Mouse (Mus musculus) lung, postnatal 14 days (tissue): Measurements from ENCODE around the gene Mtmr3.
A peak's percentile ranks its signal among the peaks of the same experiment; 100 is the strongest.

Source experiments
- DNase-seq: peaks from one replicate; pipeline ENCODE4 v3.0.0; 2021

The Mtmr3 gene

GRCm38 (mm10) chr11:4594608-4595500 is at the start of gene Mtmr3:
Gene Mtmr3 (minus strand): TSS chr11:4594863.
- DNase-seq: peak; percentile 98

GRCm38 (mm10) chr11:4643722-4644121 is 49.1 kb upstream of the Mtmr3 start:
- DNase-seq: no peak

GRCm38 (mm10) chr11:4641185-4641584 is 46.5 kb upstream of the Mtmr3 start:
- DNase-seq: peak; percentile 65

GRCm38 (mm10) chr11:4638261-4638660 is 43.6 kb upstream of the Mtmr3 start:
- no peak for DNase-seq

GRCm38 (mm10) chr11:4637534-4638234 is 43.0 kb upstream of the Mtmr3 start, which contains the start of gene Ascc2:
Gene Ascc2 (plus strand): TSS chr11:4637747.
- DNase-seq: peak; percentile 98

DNA sequence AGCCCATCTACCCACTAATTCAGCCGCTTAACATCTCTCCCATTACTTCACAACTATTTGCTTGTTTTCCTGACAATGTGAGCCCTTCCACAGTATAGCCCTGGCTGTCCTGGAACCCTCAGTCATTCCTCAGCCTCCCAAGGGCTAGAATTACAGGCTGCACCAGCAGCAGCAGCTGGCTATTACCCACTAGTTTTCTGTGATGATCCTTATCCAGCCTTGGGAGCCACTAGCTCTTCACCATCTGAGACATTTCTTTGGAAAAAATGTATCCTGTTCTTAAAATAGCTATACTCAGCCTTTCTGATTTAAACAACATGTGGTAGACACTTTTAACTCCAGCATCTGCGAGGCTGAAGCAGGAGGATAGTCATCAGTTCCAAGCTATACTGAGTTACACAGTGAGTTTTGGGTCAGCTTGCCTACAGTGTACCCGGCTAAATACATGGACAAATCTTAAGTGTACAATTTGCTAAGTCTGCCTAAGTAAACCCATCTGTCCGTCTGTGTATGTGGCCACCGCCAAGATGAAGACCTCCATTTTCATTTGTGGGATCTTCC is 42.2 kb upstream of the Mtmr3 start:
- no peak for DNase-seq

DNA sequence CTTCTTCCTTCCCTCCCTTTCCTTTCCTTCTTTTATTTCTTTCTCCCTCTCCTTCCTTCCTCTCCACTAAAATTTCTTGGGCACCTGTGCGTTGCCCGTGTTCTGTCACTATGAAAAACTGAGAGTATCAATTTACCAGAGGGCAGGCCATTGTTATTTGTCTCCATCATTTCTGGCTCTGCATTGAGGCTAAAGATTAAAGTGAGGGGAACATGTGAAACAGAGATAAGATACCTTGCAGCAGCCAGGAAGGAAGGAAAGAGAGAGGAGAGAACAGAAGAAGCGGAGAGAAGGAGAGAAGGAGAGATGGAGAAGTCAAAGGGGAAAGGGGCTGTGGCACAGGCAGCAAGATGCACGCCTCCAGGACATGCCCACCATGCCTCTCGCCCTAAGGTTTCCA is 39.7 kb upstream of the Mtmr3 start:
- DNase-seq: no peak

DNA sequence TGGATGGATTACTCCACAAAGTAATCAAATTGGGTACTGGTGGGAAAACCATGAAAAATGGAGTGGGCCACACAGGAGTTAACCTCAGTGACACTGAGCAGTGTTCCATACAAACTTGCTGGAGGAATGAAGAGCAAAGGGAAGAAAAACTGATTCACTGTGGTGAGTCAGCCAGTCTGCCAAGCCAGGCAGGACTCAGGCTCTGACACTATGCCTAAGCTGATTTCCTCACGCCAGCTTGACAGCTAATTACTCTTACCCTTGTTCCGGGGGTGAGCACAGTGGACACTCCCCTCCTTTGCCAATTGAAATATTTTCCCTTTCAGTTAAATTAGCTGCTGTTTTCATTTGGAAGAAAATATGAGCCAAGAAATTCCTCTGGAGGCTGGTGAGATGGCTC is 38.8 kb upstream of the Mtmr3 start:
- DNase-seq: no peak

DNA sequence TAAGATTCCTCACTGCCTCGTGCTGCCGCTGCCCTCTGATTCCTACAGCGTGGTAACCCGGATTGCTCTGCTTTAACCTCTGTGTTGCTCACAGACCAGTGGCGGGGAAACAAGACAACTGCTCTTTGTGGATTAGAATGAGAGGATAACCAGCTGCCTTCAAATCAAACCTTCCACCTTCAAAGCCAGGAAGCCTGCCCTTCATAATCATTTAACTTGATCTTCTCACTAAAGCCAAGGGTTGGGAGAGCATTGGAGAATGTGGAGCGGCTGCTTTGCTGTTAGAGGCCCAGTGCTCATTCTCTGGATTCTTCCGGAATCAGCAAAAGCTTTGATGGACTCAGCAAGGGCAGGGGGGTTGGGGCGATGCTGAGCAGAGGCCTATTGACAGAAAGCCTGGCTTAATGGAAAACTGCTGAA is 35.2 kb upstream of the Mtmr3 start:
- DNase-seq: peak; percentile 37

DNA sequence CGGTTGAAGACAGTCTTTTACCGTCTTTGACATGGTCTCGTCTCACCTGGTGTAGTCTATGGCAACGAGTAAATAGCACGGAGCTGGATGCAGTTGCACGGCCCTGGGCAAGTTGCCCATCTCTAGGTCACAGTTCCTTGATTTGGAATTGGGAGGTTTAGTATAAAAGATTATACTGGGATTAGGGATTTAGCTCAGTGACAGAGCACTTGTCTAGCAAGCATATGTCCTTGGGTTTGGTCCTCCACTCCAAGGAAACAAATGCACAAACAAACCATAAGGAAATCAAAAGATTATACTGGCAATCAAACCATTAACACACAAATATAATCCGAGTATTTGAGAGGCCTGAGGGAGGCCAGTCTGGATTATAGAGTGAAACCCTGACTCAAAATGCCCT is 33.0 kb upstream of the Mtmr3 start:
- no peak for DNase-seq

DNA sequence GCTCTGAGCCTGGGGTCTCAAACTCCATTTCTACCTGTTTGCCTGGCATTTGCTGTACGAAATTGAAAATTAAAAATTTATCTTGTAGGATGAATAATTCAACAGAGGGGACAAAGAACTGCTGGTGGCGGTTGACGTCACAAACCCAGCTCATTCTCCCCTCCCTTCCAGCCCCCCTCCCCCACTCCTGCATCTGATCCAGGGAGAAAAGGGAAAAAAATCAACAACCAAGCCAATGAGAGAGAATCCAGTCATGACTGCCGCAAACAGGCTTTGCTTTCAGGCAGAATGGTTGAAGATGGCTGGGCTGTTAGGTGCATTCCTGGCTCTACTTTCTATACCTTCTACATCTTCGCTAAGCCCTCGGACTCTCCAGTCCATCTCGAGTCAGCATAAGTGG is 31.3 kb upstream of the Mtmr3 start:
- DNase-seq: no peak

- DNase-seq: no peak
These were observed 28.3 kb upstream of the Mtmr3 start for GRCm38 (mm10) chr11:4622997-4623396.

DNA sequence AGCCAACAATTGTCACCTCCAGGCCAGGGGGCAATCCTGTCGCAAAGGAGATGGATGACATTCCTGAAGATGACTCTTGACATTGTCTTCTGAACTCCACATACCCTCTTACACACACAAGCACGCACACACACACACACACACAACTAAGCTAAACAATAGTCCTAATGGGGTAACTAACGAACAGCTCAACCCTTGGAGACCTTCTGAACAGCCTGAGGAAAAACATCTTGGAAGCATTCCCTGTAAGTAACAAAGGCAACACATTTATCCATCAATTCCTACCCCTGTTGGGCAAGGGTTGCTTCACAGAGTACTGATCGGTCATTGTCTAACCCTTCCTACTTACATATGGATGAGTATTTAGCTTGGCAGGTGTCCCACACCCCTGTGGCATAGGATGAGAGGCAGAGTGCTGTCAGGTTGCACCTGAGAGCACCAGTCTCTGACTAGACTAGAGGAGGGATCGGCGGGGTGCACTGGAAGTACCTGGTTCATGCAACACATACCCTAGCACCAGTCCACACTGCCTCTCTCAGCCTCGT is 27.9 kb upstream of the Mtmr3 start:
- DNase-seq: no peak

GRCm38 (mm10) chr11:4621866-4622265 is 27.2 kb upstream of the Mtmr3 start:
- DNase-seq: no peak

DNA sequence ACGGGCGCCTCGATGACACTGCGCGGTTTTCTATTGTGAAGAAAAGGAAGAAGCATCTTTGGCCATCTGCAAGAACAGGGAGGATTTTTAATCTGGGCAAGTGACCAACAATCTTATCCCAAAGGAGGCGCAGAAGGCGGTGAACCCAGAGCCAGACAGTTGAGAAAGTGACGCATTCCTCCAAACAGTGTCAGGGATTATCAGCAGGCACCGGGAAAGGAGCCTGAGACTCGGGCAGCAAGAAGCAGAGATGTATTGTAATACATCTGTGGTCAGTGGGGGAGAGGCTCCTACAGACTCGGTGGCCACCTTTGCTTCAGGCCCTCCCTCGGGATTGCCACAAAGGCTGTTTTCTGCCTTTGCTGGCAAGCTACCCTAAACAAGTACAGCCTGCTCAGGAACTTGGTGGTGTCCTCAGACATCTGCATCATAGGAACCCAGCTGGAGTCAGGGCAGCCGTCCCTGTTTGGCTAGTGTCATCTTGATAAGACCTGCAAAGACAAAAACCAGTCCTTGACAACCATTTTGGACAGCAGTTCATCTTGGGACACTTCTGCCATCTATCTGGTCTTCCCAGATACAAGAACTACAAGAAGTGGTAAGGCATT is 25.9 kb upstream of the Mtmr3 start:
- DNase-seq: no peak

GRCm38 (mm10) chr11:4620017-4620485 is 25.4 kb upstream of the Mtmr3 start, which contains the start of gene Gm11032:
Gene Gm11032 (plus strand): TSS chr11:4620067.
- DNase-seq: no peak

DNA sequence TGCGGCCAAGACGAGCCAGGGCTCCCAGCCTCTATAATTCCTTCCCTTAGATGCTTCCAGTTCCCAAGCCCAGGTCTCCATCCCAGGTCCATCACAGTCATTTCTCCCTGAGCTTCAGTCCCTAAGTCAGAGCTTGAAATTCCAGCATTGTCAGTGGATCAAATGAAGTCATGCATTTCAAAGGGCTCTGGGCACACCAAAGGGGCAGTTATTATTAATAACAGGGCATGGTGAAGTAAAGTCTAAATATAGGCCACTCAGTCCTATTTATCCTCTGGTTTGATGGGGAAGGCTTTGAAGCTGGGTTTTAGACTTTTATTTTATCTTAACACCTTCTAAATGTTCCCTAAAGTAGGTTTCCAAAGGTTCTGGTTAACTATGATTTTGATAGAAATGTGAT is 17.2 kb upstream of the Mtmr3 start:
- no peak for DNase-seq

DNA sequence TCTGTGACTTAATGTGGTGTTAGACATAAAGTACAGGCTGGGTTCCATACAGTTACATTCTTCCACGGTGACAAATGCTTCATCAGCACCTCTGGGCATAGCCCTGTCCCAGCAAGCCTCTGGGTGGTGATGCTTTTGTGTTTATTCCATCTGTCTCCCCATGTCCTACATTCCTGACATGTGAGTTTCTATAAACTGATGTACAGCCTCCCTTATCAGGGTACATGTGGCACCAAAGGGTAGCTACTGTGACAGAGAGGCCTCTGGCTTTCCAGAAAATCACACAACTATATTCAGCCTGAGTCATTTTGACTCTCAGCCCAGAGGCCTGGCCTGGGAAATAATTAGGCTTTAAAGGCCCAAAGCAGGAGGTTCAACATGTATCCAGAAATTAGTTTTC is 11.9 kb upstream of the Mtmr3 start:
- no peak for DNase-seq

GRCm38 (mm10) chr11:4605414-4605813 is 10.8 kb upstream of the Mtmr3 start:
- no peak for DNase-seq

- DNase-seq: no peak
These were observed 9.8 kb upstream of the Mtmr3 start for GRCm38 (mm10) chr11:4604441-4604840.

DNA sequence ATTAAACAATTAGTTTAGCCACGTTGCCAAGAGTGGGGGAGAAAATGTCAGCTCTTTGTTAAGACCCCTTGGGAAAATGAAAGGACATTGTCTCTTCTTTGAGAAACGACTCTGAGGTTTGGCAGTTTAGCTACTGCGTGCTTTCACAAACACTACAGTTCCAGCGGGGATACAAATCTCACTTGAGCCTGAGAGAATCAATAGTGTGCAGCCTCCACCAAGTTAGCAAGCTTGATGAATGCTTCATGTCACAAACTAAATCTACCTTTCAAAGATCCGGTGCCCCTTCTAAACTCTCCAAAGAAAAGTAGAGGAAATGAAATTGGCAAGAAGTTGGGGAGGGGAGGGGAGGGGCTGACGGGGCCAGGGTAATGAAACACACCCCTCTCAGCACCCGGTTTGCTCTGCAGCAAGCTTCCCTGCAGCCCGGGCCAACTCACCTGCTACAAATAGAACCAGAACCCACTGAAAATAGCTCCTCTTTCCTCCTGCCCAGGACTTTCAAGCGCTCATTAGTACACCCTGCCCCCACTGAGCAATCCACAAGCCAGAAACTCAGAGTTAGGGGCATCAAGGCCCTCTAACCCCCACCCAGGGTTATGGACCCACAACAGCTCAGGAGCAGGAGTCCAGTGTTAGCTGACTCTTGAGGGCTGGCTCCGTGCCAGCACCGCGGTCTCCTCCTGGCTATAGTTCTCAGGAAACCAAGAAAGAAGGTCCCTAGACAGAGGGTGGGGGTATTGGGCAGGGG is 8.2 kb upstream of the Mtmr3 start:
- peak; percentile 33 for DNase-seq

DNA sequence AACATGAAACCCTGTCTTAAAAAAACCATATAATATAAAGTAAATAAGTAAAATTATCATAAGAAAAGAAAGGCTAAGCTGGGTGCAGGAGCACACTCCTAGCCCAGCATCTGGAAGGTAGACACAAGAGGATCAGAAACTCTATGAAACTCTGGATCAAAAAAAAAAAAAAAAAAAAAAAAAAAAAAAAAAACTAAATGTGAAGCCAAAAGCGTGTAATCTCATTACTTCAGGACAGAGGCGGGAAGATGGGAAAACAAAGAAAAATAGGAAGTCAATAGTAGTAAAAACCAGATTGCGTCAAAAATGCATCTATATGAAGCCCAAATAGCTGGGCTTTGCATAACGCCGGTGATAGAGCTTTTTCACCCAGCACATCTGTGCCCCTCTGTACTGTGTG is 7.2 kb upstream of the Mtmr3 start:
- DNase-seq: no peak
